Mouse (Mus musculus) layer of hippocampus, adult 18-20 months (tissue): Measurements from ENCODE around the gene Spdya. TPM values are rescaled to one million over a fixed set of nuclear protein-coding genes. Genes with fewer than 3 reads are reported as not detected.
"Not testable (repeated sequence)": the region's sequence is repeated elsewhere in the genome, so short reads cannot be mapped to it uniquely, and the experiment has no call there.

Experiments used
- DNase-seq, 2 experiments: peaks; one replicate each; pipeline ENCODE4 v3.0.0; 2022; ENCODE audit warnings: low spot score in 2 of 2
- total RNA-seq, 2 experiments: library from RNA; stranded (reverse); gene quantifications; 2 replicates each; pipeline ENCODE4 v1.2.3; 2021

Gene Spdya
- total RNA-seq, 2 experiments from 2014 or later, result 1.1 to 1.5 TPM

GRCm38 (mm10) chr17:71631806-71632205 lies 79.9 kb downstream of the Spdya start:
- DNase-seq, result no peak

GRCm38 (mm10) chr17:71633350-71633749 lies 81.5 kb downstream of the Spdya start:
- DNase-seq, result no peak

GRCm38 (mm10) chr17:71636786-71637185 lies 84.9 kb downstream of the Spdya start:
- no peak for DNase-seq

DNA sequence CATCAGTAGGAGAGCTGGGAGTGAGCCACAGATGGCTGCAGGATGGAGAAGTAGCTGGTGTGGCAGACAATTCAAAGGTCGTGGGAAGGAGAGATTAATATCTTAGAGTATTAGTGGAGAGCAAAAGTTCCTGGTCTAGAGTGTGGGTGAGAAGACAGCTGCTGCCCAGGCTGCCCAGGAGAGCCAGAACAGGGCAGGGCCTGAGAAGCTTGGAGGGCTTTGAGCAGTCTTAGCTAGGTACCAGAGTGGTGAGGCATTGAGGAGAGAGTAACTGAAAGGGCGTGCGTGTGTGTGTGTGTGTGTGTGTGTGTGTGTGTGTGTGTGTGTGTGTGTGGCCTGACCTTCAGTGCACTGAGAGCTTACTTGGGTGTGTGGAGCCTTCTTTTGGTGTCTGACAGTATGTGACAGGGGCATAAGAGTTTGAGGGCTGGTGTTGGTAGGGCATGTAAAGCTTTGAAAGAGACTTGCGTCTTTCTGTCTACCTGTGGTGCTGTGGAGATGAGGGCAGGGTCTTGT lies 85.9 kb downstream of the Spdya start:
- no peak for DNase-seq

GRCm38 (mm10) chr17:71639056-71639455 lies 87.2 kb downstream of the Spdya start:
- DNase-seq, result not testable (repeated sequence)

Other genes starting within 250 kb of the Spdya start
- 1 to 10 TPM; 2.8 to 4.5 TPM for gene Emilin2, start 240.1 kb upstream of the Spdya start, total RNA-seq
- gene Gm4707, start 92.1 kb upstream of the Spdya start, total RNA-seq, result 1 to 10 TPM in 1 of 2 experiments, under 1 TPM in 1; 0.89 to 1.3 TPM
- 10 to 100 TPM; 31.5 to 33.8 TPM for gene Smchd1, start 76.7 kb upstream of the Spdya start, total RNA-seq
- under 1 TPM; 0.25 to 0.43 TPM for gene Ndc80, start 25.2 kb upstream of the Spdya start, total RNA-seq
- gene Wdr43, start 63.8 kb downstream of the Spdya start, total RNA-seq, result 10 to 100 TPM; 26.1 to 28.6 TPM
- gene Togaram2, start 121.2 kb downstream of the Spdya start, total RNA-seq, result 1 to 10 TPM; 1.1 to 2.2 TPM
- under 1 TPM in 1 of 2 experiments, not detected in 1; 0.08 TPM for gene Pcare, start 200.8 kb downstream of the Spdya start, total RNA-seq
- gene Clip4, start 216.4 kb downstream of the Spdya start, total RNA-seq, result 10 to 100 TPM; 78.4 to 89.6 TPM